Mouse (Mus musculus): Measurements from ENCODE around the gene Galnt2.

The Galnt2 gene

GRCm38 (mm10) chr8:124290911-124291691 is 59.9 kb downstream of the Galnt2 start:
- DNase-seq (ENCODE audit: extremely low spot score, low spot score): no peak

- DNase-seq (ENCODE audit: extremely low spot score, low spot score): no peak
Observed at GRCm38 (mm10) chr8:124291693-124292092, 60.5 kb downstream of the Galnt2 start.

- no peak for DNase-seq (ENCODE audit: extremely low spot score, low spot score)
Observed at GRCm38 (mm10) chr8:124292965-124293364, 61.8 kb downstream of the Galnt2 start.

GRCm38 (mm10) chr8:124294425-124294824 is 63.2 kb downstream of the Galnt2 start:
- DNase-seq (ENCODE audit: extremely low spot score, low spot score): no peak

- DNase-seq (ENCODE audit: extremely low spot score, low spot score): no peak
Observed at GRCm38 (mm10) chr8:124294900-124295299, 63.7 kb downstream of the Galnt2 start.

GRCm38 (mm10) chr8:124295357-124295756 is 64.2 kb downstream of the Galnt2 start:
- no peak for DNase-seq (ENCODE audit: extremely low spot score, low spot score)

GRCm38 (mm10) chr8:124301512-124301911 is 70.3 kb downstream of the Galnt2 start:
- DNase-seq (ENCODE audit: extremely low spot score, low spot score): no peak

- DNase-seq (ENCODE audit: extremely low spot score, low spot score): no peak
Observed at GRCm38 (mm10) chr8:124301935-124302555, 70.9 kb downstream of the Galnt2 start.

GRCm38 (mm10) chr8:124303211-124303902 is 72.2 kb downstream of the Galnt2 start:
- DNase-seq (ENCODE audit: extremely low spot score, low spot score): no peak

GRCm38 (mm10) chr8:124304141-124304540 is 73.0 kb downstream of the Galnt2 start:
- no peak for DNase-seq (ENCODE audit: extremely low spot score, low spot score)

- DNase-seq (ENCODE audit: extremely low spot score, low spot score): no peak
Observed at GRCm38 (mm10) chr8:124306574-124306973, 75.4 kb downstream of the Galnt2 start.

- DNase-seq (ENCODE audit: extremely low spot score, low spot score): no peak
Observed at GRCm38 (mm10) chr8:124307700-124308099, 76.5 kb downstream of the Galnt2 start.

GRCm38 (mm10) chr8:124310509-124310908 is 79.3 kb downstream of the Galnt2 start:
- no peak for DNase-seq (ENCODE audit: extremely low spot score, low spot score)

- DNase-seq (ENCODE audit: extremely low spot score, low spot score): no peak
Observed at GRCm38 (mm10) chr8:124311111-124311510, 79.9 kb downstream of the Galnt2 start.

GRCm38 (mm10) chr8:124311723-124312122 is 80.5 kb downstream of the Galnt2 start:
- DNase-seq (ENCODE audit: extremely low spot score, low spot score): no peak

GRCm38 (mm10) chr8:124312228-124312627 is 81.0 kb downstream of the Galnt2 start:
- no peak for DNase-seq (ENCODE audit: extremely low spot score, low spot score)

GRCm38 (mm10) chr8:124314803-124315202 is 83.6 kb downstream of the Galnt2 start:
- DNase-seq (ENCODE audit: extremely low spot score, low spot score): no peak

- no peak for DNase-seq (ENCODE audit: extremely low spot score, low spot score)
Observed at GRCm38 (mm10) chr8:124316466-124317136, 85.4 kb downstream of the Galnt2 start.

GRCm38 (mm10) chr8:124317191-124317682 is 86.0 kb downstream of the Galnt2 start:
- no peak for DNase-seq (ENCODE audit: extremely low spot score, low spot score)

GRCm38 (mm10) chr8:124317821-124318220 is 86.6 kb downstream of the Galnt2 start:
- DNase-seq (ENCODE audit: extremely low spot score, low spot score): no peak

- DNase-seq (ENCODE audit: extremely low spot score, low spot score): no peak
Observed at GRCm38 (mm10) chr8:124318612-124319315, 87.6 kb downstream of the Galnt2 start.
